Mouse (Mus musculus) myocyte (in vitro differentiated cells): ENCODE measurements around the gene Dip2c.

Experiments used
- MYOD1 ChIP-seq, 3 experiments: IDR thresholded peaks; one replicate each; pipeline ENCODE4 v1.6.1; 2011; ENCODE audit warnings: control low read depth in 2 of 3, low read depth in 2 of 3, mild to moderate bottlenecking in 2 of 3, moderate library complexity in 1 of 3; ENCODE audit not compliant: insufficient read length in 2 of 3, control insufficient read depth in 1 of 3
- POLR2A ChIP-seq: IDR thresholded peaks from one replicate; pipeline ENCODE4 v1.6.1; 2011; ENCODE audit warnings: low read depth, mild to moderate bottlenecking, control low read depth, moderate library complexity; ENCODE audit not compliant: insufficient read length
- POLR2AphosphoS2 ChIP-seq: IDR thresholded peaks from one replicate; pipeline ENCODE4 v1.6.1; 2011; ENCODE audit warnings: low read depth, control low read depth; ENCODE audit not compliant: insufficient read length
- TCF12 ChIP-seq: IDR thresholded peaks from one replicate; pipeline ENCODE4 v1.6.1; 2011; ENCODE audit warnings: mild to moderate bottlenecking, control low read depth; ENCODE audit not compliant: poor library complexity, insufficient read depth, severe bottlenecking
- USF1 ChIP-seq: IDR thresholded peaks from one replicate; pipeline ENCODE4 v1.6.1; 2011; ENCODE audit warnings: low read depth, mild to moderate bottlenecking, control low read depth, moderate library complexity

DNA sequence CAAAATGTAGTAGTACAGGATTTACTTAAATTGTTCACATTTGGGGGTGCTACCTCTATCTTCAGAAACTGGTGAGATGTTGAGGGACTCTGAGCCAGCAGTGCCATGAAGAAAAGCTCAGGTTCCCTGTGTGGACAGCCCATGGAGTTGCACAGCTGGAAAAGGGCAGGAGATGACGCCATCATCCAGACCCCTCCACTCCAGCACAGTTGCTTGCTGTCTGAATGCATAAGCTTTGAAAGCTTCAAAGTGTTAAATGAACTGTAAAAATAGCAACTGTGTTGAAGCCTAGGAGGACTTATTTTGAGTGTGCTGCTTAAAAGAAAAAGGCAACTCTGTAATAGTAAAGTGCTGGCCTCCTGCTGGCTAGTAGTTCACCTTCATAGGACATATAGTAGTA, 122.5 kb downstream of the Dip2c start:
- TF ChIP-seq POLR2A (no peak), TCF12 (no peak), POLR2AphosphoS2 (no peak), USF1 (no peak), MYOD1 (IDR thresholded peaks at IDR 0.05; ENCODE audit: control insufficient read depth in 1 of 3, insufficient read length in 2 of 3, low read depth in 2 of 3) (no peak)
